Mouse (Mus musculus) urinary bladder, postnatal 36 days (tissue): ENCODE data around the gene Metap1.
A peak's percentile ranks its signal among the peaks of the same experiment; 100 is the strongest.

ENCODE experiments used
- DNase-seq, 2 experiments: peaks; one replicate each; pipeline ENCODE4 v3.0.0; 2022; ENCODE audit warnings: low spot score in 2 of 2, mixed read lengths in 1 of 2

Gene Metap1

GRCm38 (mm10) chr3:138452169-138452568 lies 37.1 kb downstream of the Metap1 start:
- no peak for DNase-seq

GRCm38 (mm10) chr3:138448077-138448860 lies 41.0 kb downstream of the Metap1 start:
- no peak for DNase-seq

GRCm38 (mm10) chr3:138443465-138443771 lies 45.9 kb downstream of the Metap1 start:
- DNase-seq = no peak

- peak; percentile 85 to 91 for DNase-seq
Measured at GRCm38 (mm10) chr3:138442612-138443464, 46.5 kb downstream of the Metap1 start, which contains the start of gene Adh5. Adh5 (plus strand) TSS chr3:138443093.

- no peak for DNase-seq
Measured at GRCm38 (mm10) chr3:138442203-138442602, 47.1 kb downstream of the Metap1 start.

GRCm38 (mm10) chr3:138438716-138439115 lies 50.6 kb downstream of the Metap1 start:
- DNase-seq = no peak

GRCm38 (mm10) chr3:138431835-138432234 lies 57.5 kb downstream of the Metap1 start:
- no peak for DNase-seq

GRCm38 (mm10) chr3:138430360-138430976 lies 58.8 kb downstream of the Metap1 start:
- no peak for DNase-seq

GRCm38 (mm10) chr3:138424247-138424646 lies 65.1 kb downstream of the Metap1 start:
- no peak for DNase-seq

- DNase-seq = no peak
Measured at GRCm38 (mm10) chr3:138423664-138424063, 65.7 kb downstream of the Metap1 start.

GRCm38 (mm10) chr3:138420385-138420784 lies 68.9 kb downstream of the Metap1 start:
- no peak for DNase-seq

- DNase-seq = no peak
Measured at GRCm38 (mm10) chr3:138419369-138419768, 69.9 kb downstream of the Metap1 start.

- no peak for DNase-seq
Measured at GRCm38 (mm10) chr3:138415121-138415690, 74.1 kb downstream of the Metap1 start, which contains the start of gene Adh4. Adh4 (plus strand) TSS chr3:138415466.

GRCm38 (mm10) chr3:138410211-138410610 lies 79.1 kb downstream of the Metap1 start:
- DNase-seq = no peak

GRCm38 (mm10) chr3:138409585-138409984 lies 79.7 kb downstream of the Metap1 start:
- DNase-seq = no peak
